Mouse (Mus musculus): ENCODE data around the gene Coq5.

Coq5 gene

DNA sequence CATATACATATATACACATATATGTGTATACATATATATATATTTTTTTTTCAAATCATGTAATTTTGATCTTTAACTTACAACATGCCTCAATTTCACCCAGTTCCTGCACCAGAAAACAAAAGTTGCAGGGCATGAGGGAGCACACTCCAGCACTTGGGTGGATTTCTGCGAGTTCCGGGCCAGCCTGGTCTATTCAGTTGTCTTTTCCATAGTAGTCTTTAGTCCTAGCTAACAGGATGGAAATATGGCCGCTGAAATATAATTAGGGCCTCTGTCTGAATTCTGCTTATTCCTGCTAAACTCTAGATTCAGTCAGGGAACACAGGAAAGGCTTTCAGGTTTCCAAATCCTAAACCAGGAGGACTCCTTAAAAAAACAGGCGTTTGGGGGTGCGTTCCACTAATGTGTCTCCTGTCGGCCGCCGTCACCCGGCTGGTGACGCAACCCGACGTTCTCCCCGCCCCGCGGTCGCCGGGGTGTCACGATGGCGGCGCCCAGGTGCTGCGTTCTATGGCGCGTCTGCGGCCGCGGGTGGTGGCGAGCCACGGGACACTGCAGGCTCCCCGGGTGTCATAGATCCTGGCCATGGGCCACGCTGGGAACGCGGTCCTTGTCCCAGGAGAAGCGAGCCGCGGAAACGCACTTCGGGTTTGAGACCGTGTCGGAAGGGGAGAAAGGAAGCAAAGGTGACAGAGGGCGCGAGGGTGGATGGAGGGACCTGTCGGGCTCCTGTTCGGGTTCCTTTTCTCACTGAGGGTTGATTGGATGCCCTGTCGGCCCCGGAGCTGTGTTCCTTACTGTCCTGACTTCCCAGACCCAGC, at the start of gene Coq5:
Coq5 (plus strand) TSS at position 441 of the 824 bp plus-strand sequence.
- DNase-seq (ENCODE audit: low spot score in 2 of 2): peak; percentile 73 to 82

DNA sequence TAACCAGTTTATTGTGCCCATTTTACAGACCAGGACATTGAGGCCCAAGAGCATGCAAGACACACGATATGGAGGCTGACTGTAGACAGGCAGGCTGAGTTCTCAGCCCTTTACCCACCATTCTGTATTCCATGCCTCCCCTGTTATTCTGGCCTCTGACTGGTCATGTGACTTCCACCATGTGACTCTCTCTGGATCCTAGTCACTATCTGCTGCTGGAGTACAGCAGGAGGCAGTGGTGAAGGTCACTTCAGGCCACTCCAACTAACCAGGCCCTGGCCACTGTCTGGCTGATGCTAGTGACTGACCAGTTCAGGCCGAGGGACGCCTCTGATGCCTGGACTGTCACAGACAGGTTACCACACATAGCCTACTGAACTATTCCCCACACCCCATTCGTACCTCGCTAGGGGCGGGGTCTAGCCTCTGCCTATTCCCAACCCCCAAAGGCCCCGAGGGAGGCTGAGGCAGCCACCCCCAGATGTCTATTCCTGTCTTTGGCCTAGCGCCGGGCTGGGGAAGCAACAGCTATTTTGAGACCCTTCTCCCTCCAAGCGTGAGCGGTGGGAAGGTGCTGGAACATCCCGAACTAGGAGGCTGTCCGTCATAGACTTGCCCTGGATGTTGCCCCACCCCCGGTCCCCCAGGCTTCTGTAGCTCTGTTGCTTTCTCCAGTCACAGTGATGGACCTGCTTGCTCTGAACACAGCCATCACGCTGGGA, 48.5 kb upstream of the Coq5 start:
- DNase-seq (ENCODE audit: low spot score in 2 of 2): no peak

DNA sequence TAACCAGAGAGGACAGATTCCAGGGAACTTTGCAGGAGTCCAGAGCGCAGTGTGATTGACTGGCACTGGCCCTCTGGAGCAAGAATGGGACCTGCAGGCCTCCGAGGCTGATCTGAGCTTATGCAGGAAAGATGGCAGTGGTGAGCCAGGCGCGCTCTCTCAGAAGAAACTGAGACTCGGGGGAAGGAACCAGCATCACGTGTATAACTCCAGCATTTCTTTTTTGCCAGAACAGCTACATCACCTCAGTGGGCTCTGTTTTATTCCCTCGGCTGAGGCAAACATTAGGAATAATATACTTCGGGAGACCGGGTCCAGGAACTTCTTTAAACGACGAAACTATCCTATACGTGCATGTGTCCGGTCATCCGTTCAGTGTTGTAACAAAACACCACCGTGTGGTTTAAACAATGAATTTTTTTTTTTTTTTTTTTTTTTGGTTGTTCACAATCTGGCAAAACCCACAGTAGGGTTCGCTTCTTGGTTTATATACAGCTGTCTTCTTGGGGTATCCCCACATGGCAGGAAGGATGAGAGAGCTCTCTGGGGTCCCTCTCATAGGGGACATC, 47.8 kb upstream of the Coq5 start:
- no peak for DNase-seq (ENCODE audit: low spot score in 2 of 2)

DNA sequence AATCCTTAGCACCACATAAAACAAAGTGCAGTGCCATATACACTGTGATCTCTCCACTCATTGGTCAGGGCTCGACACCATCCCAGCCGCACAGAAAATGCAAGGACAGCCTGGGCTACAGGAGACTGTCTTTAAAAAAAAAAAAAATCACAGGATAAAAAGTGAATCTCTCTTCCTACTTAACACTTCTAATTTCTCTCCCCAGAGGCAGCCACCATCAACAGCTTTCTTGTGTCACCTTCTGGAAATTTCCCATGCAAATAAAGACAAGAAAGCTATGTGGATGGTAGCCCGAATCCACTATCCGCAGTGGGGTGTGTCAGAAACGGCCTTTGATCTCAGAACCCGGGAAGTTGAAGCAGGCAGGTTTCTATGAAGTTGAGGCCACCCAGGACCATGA, 47.0 kb upstream of the Coq5 start:
- DNase-seq (ENCODE audit: low spot score in 2 of 2): no peak

DNA sequence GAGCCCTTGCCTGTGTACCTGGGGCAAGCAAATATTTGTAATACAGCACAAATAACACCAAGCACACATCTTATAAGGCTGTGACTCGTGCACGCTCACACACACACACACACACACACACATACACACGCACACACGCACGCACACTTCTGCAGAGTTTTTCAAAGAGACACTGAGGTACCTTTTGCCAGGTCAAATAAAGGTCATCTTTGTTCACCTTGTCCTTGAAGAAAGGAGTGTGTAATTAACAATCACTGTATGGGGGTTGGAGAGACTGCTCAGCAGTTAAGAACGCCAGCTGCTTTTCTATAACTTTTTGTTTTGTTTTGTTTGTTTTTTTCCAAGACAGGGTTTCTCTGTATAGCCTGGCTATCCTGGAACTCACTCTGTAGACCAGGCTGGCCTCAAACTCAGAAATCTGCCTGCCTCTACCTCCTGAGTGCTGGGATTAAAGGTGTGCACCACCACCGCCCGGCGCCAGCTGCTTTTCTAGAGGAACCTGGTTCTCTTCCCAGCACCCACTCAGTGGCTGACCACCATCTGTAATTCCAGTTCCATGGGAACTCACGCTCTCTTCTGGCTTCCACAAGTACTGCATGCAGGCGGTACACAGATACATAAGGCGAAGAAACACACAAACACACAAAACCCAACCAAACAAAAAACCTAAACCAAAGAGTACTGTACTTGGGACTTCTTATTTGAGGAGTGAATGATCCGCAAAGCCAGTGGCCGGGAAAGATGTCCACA, 46.3 kb upstream of the Coq5 start:
- no peak for DNase-seq (ENCODE audit: low spot score in 2 of 2)

DNA sequence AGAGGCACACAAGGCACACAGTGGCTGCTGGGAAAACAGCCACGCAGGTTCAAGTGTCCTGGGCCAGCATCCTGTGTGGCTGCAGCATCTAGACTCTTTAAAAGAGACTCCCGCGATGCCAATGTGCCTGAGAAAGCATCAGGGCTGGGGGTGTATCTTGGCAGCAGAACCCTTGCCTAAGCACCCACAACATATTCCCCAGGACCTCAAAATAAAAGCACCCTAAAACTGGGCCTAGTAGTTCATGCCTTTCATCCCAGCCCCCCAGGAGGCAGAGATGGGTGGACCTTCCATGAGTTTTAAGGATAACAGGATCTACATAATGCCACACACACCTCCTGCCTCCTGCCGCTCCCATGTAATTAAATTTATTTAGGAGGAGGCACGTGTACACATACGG, 44.9 kb upstream of the Coq5 start:
- DNase-seq (ENCODE audit: low spot score in 2 of 2): no peak

DNA sequence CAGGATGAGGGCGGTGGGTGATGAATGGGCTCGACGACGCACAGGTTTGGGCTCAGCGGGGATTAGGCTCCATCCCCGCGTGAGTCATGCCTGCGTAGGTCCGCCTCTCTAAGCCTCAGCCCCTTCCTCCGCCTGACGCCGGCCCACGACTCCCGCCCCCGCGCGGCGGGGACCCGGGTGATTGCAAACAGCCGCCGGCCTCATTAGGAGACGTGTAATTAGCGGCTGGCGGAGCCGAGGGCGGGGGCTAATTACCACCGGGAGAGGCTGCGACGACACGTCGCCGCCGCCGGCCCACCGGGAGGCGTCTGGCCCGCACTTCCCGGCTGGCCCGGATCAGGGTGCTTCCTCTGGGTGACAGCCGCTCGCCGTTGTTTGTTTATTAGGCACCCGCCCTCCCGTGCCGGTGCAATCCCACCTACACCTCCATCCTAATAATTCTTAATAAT, 44.1 kb upstream of the Coq5 start:
- peak; percentile 39 to 54 for DNase-seq (ENCODE audit: low spot score in 2 of 2)

DNA sequence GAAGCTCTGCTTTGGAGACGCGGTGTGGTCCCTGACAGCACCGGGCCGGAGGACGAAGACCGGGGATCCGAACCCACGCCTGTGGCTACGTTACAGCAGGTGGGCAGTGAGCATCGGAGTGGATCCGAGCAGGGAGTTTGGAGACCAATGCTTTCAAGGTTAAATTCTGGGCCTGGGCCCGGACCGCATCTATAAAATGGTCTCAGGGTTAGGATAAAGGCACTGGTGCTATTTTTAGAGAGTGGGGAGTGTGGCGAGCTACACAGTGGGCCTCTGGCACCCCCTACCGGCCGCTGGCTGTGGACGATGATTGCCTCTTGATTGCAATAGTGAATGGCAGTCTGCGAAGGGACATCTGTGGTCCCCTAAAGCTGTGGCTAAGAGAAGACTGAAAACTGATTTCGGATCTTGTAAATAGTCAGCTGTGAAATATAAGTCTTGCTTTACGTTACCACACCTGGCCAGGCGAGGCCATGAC, 43.6 kb upstream of the Coq5 start, which contains the start of gene Pop5:
Pop5 (plus strand) TSS at position 51 of the 478 bp plus-strand sequence.
- DNase-seq (ENCODE audit: low spot score in 2 of 2): peak; percentile 81 to 87

DNA sequence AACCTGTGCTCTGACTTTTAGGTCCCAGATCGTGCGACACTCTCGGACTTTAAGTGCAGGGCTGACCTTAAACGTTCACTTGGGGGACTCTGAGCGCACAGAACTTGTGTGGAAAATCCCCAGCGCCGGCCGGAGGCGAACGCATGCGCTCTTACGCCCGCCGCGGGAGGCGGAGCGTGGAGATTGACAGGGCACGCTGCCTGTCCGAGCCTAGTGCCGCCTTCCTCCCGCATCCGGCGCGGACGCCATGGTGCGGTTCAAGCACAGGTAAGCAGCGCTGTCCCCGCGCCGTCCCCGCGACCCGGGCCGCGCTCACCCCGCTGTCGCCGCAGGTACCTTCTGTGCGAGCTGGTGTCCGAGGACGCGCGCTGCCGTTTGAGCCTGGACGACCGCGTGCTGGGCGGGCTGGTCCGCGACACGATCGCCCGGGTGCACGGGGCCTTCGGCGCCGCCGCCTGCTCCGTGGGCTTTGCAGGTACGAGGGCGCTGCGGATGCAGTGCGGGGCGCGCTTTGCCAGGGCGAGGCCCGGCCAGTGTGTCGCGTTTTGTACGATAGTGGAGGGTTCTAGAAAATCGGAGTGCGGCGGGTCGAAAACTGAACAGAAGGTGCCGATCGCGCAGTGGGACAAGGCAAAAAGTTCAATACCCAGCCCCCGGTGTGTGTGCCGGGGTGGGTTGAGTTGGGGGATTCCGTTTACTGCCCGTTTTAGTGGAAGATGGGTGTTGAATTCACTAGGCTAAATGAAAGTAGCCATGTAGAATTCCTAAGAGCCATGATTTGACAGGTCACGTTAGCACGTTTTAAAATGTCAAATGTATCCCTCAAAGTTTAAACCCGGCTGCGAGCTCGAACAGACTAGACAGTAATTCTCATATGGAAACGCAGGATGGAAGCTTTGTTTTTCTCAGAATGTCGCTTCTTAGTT, 41.4 kb upstream of the Coq5 start:
- peak; percentile 89 to 90 for DNase-seq (ENCODE audit: low spot score in 2 of 2)

DNA sequence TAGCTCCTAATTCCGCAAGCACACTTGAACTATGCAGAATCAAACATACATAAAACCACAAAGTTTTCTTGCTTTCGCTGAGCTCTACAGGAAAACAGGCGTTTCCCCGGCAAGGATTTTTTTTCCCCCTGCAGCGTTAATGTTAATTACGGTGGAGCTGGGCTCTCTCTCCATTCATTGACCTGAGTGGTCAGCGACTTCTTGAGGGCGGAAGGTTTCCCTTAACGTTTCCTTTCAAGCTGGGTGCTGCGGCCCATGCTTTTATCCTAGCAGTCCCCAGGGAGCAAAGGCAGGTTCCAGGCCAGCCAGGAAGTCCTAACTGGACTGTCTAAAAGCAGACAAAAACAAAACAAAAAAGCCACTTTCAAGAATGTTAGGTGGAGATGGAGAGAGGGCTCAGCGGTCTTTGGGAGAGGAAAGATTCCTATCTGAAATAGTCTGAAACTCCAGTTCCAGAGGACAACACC, 40.7 kb upstream of the Coq5 start:
- no peak for DNase-seq (ENCODE audit: low spot score in 2 of 2)

DNA sequence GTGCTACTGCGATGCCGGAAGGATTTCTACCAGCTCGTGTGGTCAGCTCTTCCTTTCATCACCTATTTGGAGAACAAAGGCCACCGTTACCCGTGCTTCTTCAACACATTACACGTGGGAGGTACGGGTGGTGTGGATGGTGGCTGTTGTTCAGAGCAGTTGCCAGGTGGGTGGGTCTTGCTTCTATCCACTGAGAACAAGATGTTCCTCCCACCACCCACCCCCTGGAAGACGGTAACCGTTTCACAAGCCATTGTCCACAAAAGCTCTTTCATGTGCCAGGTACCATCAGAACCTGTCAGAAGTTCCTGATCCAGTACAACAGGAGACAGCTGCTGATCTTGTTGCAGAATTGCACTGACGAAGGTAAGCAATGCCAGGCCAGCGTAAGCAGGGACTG, 39.3 kb upstream of the Coq5 start:
- no peak for DNase-seq (ENCODE audit: low spot score in 2 of 2)

DNA sequence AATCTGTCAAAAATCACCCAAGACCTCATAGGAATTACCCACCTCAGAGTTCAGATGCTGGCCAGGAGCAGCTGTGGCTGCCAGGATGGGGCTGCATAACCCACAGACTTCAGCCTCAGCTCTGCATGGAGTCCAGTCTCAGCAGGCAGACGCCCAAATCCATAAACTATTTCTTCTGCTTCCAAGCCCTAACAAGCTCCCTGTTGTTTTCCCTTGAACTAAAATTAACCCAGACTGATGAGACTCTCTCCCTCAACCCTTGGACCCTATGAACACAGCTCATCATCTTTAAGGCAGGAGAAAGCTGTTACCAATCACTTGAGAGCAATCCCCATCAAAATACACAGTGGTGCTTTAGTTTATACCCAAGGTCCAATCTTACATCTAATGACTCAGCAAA, 24.0 kb upstream of the Coq5 start:
- DNase-seq (ENCODE audit: low spot score in 2 of 2): no peak

DNA sequence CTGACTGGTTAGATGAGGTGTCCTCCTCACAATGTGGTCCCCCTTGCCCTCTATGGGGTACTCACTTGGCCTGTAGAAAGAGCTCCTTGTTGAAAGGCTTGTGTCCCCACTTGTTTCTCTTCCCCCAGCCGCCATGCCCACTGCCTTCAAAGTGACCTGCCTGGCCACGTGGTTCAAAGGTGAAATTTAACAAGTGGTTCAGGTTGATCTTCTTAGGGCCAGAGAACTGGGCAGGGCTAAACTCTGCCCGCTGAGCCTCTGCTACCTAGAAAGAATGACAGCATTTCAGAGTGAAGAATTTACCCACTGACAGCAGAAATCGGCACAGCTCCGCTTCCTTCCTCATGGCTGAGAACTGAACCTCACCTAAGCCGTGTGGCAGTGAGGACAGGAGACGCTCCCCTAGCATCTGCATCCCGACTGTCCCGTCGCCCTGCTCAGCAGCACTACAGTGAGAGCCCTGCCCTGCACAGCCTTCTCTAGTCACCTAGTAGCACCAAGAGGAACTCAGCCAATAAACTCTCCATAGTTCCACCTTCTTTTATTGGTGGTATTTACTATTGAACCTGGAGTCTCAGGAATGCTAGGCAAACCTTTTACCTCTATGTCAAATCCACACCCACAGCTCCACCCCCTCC, 22.4 kb upstream of the Coq5 start:
- no peak for DNase-seq (ENCODE audit: low spot score in 2 of 2)

DNA sequence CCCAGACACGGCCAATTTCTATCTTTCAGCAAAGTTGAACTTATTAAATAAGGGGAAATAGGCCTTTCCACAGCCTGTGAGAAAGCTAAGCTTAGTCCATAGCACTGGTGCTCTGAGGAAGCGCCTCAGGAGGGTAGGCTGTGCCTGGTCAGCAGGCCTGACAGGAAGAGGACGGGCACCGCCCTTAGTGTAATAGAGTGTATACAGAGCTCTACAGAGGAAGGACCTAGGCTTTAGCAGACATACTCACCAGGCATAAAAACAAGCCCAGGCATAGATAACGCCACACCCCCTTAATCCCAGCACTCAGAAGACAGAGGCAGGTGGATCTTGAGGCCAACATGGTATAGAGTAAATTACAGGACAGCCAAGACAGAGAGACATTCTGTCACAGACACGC, 19.1 kb upstream of the Coq5 start:
- DNase-seq (ENCODE audit: low spot score in 2 of 2): no peak

DNA sequence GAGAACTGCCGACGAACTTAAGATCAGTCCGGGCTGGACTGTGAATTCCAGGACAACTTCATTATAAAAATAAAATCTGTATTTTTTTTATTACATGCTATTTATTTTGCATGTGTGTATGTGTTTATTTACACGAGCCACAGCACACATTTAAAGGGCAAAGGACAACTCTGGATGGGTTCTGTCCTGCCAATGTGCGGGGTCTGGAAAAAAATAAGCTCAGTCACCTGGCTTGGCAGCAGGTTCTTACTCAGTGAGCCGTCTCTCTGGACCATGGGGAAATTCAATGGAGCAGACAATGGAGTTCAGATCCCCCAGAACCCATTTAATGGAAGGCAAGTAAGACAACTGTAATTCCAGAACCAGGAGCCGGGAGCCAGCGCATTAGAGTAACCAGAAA, 18.3 kb upstream of the Coq5 start:
- no peak for DNase-seq (ENCODE audit: low spot score in 2 of 2)

DNA sequence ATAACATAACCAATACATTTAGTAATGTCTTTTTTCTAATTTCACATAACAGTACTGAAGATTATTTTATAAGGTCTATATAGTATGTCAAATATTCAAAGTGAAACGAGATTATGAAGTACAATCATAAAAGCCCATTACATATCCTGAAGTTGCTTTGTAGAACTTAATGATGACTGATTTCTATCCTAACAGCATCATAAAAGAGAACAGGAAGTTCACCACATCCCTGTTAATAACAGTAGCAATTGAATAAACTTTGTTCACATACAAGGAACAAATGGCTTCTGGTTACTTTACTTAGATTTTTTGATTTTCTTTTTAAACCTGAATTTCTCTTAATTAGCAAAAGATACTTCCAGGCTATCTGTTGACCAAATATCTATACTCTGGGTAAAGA, 17.6 kb upstream of the Coq5 start:
- no peak for DNase-seq (ENCODE audit: low spot score in 2 of 2)

DNA sequence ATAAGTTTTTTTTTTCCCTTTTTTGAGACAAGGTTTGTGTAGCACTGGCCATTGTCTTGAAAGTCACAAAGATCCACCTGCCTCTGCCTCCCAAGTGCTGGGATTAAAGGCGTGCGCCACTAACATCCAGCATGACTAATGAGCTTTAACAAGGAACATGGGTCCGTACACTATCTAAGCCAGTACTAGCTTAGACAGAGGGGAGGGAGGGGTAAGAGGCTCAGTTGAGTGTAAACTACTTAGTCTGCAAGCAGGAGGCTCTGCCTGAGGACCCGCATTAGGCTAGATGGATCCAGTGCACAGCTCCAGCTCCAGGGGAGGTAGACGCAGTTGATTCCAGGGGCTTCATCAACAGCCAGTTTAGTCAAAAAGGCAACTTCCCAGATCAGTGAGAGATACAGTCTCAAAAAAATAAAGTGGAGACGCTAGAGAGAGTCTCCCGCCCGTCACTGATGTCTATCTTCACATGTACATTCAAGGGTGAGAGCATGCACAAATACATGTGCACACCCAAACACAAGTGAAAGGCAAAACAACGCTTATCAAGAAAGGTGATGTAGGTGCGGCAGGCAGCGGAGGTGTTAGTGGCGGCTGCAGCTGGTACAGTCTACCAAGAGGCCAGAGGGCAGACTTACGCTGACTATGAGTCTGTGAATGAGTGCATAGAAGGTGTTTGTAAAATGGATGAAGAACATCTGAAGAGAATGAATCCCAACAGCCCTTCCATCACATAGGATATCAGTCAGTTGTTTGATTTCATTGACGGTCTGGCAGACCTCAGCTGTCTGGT, 16.8 kb upstream of the Coq5 start:
- DNase-seq (ENCODE audit: low spot score in 2 of 2): no peak

DNA sequence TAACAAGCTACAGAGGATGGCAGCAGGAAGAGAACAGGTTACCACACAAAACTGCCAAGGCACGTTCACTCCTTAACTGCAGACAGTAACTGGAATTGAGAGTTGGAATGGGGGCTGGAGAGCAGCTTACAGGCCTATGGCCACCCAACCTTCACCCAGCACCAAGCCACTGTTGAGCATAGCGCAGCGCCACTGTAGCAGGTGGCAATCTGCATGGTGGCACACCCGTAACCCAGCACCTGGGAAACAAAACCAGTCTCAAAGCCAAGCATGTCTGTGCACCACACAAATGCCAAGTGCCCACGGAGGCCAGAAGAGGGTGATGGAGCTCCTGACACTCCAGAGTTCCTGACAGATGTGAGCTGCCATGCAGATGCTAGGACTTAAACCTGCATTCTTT, 13.1 kb upstream of the Coq5 start:
- DNase-seq (ENCODE audit: low spot score in 2 of 2): no peak

DNA sequence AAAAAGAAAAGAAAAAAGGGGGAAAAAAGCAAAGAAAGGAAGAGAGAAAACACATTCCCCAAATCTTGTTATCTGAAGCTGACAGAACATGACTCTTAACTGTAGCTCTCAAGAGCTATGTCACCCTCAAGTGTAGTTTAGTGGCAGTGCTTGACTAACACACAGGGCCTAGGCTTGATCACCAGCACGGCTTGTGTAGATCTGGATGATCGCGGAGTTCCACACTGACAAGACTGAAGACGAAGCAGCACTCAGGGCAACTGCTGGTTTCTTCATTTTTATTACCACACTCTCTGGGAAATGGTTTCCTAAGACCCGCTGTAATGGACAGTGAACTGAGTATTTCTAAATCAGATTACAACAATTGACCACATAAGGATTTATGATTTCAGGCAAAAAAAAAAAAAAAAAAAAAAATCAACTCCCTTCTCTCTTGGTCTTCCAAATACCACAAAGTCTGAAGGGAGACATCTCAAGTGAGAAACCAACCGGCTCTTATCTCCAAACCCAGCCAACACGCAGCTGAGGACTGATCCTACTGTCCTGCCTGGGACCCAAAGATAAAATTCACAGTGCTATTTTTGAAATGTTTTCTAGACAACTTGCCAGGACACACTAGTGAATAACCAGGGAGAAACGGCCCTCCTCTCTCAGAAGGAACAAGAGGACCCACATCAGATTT, 12.5 kb upstream of the Coq5 start:
- DNase-seq (ENCODE audit: low spot score in 2 of 2): no peak

Measured in natural killer cell, adult 2 months (primary cell).